Mouse (Mus musculus): ENCODE data around the gene Vipr2. TPM values are rescaled to one million over a fixed set of nuclear protein-coding genes. Genes with fewer than 3 reads are reported as not detected.
A peak's percentile ranks its signal among the peaks of the same experiment; 100 is the strongest.

Vipr2 gene
- polyA plus RNA-seq, 1 experiment from 2014 or later: 0.10 TPM

DNA sequence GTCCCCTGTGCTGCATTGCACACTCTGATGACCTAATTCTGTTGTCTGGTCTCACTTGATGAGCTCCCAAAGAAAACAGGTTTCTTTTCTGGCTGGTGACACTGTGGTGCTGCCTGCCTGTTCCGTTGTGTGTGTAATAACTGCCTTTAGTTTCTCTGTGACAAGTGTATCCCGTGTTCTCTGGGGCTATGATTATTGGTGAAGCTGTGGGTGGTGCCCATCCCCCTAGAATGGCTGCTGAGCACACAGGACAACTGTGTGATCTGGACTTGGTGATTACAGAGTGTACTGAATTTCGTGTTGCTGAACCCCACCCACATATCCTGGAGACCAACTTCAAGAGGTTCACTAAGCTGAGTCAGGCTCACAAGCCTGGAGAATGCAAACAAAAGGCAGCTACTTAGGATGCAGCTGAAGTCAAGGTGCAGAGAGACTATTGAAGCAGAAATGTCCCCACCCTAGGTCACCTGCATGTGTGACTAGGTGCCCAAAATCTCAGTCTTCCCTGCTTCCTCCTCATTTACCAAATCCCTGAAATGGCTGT lies 18.9 kb downstream of the Vipr2 start:
- in situ Hi-C loops (cut with MboI; ENCODE audit: low pct_unique_long_range_greater_than_20kb): no loop called here
- DNase-seq (ENCODE audit: low read depth, low spot score) (no peak), ATAC-seq (no peak)
- H3K27me3 ChIP-seq: no peaks in the 10 kb centered on the region
- ChIA-PET POLR2A (no interaction called here), CTCF (interaction anchor here (1.1 to 1.5 kb wide), 3 partner anchors 13 to 101 kb away, joined by 3 read pairs; no protein-coding TSS in a partner anchor)
- TF ChIP-seq CTCF (IDR thresholded peaks at IDR 0.05): no peak

DNA sequence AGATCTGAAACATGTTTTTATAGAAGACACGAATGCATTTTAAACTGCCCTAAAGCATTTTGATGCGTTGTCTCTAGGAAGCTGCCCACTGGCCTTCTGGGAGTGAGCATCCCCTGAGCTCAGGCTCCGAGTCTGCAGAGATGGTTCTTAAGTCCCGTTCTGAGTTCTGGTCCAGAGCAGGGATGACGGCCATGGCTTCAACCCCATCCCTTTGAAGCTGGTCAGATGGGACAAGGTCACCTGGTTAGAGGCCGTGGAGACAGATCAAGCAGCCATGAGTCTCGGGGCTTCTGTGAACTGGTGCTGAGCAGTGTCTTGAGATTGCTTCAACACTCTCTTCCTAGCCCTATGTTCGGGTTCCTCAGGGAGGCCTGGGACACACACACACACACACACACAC lies 19.6 kb downstream of the Vipr2 start:
- in situ Hi-C loops (cut with MboI; ENCODE audit: low pct_unique_long_range_greater_than_20kb): no loop called here
- no peak for TF ChIP-seq CTCF (IDR thresholded peaks at IDR 0.05)
- ChIA-PET CTCF (interaction anchor here (1.4 to 1.5 kb wide), 2 partner anchors 15 to 100 kb away, joined by 3 read pairs; no protein-coding TSS in a partner anchor), POLR2A (interaction anchor here (0.6 kb wide), 1 partner anchor 199 kb away, joined by 3 read pairs; no protein-coding TSS in a partner anchor)
- no peaks in the 10 kb centered on the region for H3K27me3 ChIP-seq
- DNase-seq (ENCODE audit: low read depth, low spot score) (no peak), ATAC-seq (no peak)

DNA sequence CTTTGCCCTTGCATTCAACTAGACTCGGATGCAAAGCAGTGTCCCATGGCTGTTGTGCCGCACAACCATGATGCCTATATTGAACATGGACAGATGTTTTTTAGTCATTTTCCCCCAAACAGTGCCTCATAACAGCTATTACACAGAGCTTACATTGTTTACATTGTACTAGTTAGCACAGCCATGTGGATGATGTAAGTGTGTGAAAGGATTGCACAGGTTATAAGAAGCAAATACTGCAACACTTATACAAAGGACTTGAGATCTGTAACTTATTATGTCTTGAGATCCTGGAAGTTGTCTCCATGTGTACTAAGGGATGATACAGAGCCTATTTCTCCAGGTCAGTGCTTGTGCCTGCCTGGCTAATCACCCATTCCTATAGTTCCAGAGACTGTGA lies 24.4 kb downstream of the Vipr2 start:
- H3K27me3 ChIP-seq: no peaks in the 10 kb centered on the region
- in situ Hi-C loops (cut with MboI; ENCODE audit: low pct_unique_long_range_greater_than_20kb): no loop called here
- POLR2A ChIA-PET: no interaction called here
- TF ChIP-seq CTCF (IDR thresholded peaks at IDR 0.05): no peak
- CTCF ChIA-PET: no interaction called here
- ATAC-seq (no peak), DNase-seq (ENCODE audit: low read depth, low spot score) (no peak)

DNA sequence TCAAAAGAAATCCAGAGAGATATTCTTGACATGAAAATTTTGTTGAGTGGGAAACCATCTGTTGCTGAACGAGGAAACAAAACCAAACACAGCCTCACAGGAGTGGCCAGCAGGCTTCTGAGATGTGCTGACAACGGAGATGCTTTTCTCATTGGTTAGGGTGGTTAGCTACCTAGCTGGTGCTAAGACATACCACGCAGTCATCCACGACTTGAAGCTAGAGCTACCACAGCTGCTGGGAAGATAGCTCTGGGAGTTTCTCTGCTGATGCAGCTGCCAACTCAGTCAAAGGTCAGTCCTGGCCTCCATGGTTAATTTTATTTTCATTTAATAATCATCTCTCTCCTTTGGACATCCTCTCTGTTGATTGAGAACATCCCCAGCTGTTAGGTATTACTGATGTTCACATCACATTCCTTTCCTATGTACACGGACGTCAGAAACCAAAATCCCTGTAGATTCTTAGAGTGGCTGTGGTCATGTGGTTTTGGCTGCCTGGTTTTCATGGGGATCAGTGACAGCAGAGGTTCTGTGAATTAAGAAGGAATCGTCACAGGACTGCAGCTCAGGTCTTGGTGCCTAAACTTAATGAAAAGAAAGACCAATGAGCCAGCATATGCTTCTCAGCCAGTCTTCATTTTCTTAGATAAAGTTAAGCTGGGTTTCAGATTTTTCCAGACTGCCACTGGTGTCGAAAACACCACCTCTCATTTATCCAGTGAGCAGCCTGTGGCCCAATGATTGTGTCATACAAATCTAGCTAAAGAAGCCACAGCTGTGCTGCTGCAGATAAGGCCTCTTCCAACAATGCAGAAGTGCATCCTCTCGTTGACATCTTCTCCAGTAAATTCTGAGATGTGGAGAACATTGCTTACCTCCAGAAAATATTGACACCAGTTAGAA lies 32.2 kb downstream of the Vipr2 start:
- DNase-seq (ENCODE audit: low read depth, low spot score) (peak; percentile 31), ATAC-seq (peak; percentile 44)
- H3K27me3 ChIP-seq: no peaks in the 10 kb centered on the region
- in situ Hi-C loops (cut with MboI; ENCODE audit: low pct_unique_long_range_greater_than_20kb): no loop called here
- POLR2A ChIA-PET: no interaction called here
- CTCF ChIA-PET: interaction anchor here (0.9 to 1.3 kb wide), 2 partner anchors 9 to 14 kb away, joined by 3 to 4 read pairs; no protein-coding TSS in a partner anchor
- TF ChIP-seq CTCF (IDR thresholded peaks at IDR 0.05): no peak

DNA sequence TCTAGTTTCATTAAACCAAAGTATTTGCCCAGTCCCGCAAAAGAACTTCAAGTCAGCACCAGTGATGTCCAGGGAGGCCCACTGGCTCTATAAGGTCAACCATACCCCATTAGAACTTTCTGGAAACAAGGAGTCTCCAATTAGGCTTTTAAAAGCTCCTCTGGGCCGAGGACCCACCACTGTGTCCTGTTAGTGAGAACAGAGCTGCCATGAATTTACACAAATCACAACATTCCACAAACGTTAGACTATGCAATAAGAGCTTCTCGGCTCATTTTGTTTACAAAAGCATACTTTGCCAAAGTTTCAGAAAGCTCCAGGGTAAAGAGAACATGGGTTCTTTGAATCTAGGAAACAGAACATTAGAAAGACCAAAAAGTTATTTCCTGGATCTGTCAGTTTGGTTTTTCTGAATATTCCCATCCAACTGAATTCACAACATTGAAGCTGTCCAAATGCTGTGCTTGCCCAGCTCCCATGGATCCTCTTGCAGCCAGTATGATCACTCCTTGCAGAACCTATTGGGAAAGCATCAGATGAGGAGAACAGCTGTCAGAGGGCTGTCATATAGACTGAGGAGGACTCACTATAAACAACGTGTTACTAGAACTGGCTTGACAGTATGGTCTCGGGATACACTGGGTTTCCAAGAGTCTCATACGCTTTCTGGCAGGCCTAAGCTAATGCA lies 33.6 kb downstream of the Vipr2 start:
- no peak for TF ChIP-seq CTCF (IDR thresholded peaks at IDR 0.05)
- in situ Hi-C loops (cut with MboI; ENCODE audit: low pct_unique_long_range_greater_than_20kb): no loop called here
- ChIA-PET CTCF (interaction anchor here (0.7 to 1.3 kb wide), 2 partner anchors 12 to 15 kb away, joined by 3 read pairs; no protein-coding TSS in a partner anchor), POLR2A (no interaction called here)
- ATAC-seq (no peak), DNase-seq (ENCODE audit: low read depth, low spot score) (no peak)
- H3K27me3 ChIP-seq: no peaks in the 10 kb centered on the region

DNA sequence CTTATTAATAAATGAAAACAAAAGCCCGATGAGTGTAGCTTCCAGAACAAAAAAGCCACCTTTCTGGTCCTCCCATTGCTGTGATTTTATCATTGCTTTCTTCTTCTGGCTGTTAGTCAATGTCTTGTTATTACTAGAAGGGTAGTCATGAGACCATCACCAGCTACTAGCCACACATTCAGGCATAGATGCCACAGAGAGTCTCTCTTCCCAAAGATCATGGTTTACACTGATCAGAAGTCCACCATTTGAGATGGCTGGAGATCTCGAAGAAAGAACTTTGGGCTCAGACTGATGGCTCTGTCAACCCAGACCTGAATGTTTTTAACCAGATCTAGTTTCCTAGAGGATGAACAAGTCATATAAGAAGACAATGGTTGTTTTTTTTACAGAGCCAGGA lies 38.3 kb downstream of the Vipr2 start:
- no peak for ATAC-seq
- in situ Hi-C loops (cut with MboI; ENCODE audit: low pct_unique_long_range_greater_than_20kb): no loop called here
- TF ChIP-seq CTCF (IDR thresholded peaks at IDR 0.05): no peak
- no peaks in the 10 kb centered on the region for H3K27me3 ChIP-seq
- DNase-seq (ENCODE audit: low read depth, low spot score): no peak
- CTCF ChIA-PET: no interaction called here
- POLR2A ChIA-PET: no interaction called here

DNA sequence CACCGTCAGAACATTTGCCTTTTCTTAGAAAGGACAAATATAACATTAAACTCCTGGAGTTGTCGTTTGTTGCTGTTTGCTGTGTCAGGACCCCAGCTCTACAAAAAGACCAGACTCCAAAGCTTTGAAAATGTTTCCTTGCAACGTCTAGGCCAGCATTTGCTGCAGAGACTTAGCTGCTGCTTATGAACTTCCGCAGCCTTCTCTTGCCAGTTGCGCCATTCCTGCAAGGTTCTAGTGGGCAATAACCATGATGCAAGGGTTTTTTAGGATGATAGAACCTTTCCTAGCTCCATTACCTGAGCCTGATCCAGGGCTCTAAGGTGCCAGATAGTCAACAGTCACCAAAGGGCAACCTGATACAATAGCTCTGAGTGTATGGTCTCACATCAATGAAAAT lies 38.9 kb downstream of the Vipr2 start:
- in situ Hi-C loops (cut with MboI; ENCODE audit: low pct_unique_long_range_greater_than_20kb): no loop called here
- CTCF ChIA-PET: no interaction called here
- no peak for TF ChIP-seq CTCF (IDR thresholded peaks at IDR 0.05)
- no peaks in the 10 kb centered on the region for H3K27me3 ChIP-seq
- DNase-seq (ENCODE audit: low read depth, low spot score) (no peak), ATAC-seq (no peak)
- POLR2A ChIA-PET: no interaction called here

DNA sequence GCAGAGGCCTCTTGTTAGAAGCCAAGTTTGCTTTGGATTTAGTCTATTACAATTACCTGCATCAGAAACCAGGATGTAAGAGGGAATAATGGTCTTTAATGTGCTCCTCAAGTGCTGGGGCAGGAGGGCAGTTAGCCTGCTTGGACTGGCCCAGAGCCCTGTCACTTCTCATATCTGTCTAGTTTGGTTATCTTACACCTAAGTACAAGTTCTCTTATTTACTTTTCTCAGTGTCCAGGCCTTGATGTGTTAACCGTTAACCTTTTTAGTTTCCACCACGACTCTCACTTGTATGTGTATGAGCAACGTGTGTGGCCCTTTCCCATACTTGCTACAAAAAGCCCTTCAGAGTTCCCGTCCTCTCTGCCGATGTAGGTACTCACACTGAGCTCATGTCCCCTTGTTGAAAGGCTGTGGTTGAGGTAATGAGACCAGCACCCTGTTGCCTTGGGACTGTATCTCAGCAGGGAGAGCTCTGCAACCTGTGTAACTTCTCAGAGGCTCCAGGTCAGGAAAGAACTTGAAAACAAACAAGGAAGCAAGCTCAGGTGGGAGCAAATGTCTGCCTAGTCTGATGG lies 39.9 kb downstream of the Vipr2 start:
- in situ Hi-C loops (cut with MboI; ENCODE audit: low pct_unique_long_range_greater_than_20kb): no loop called here
- ATAC-seq (no peak), DNase-seq (ENCODE audit: low read depth, low spot score) (no peak)
- H3K27me3 ChIP-seq: no peaks in the 10 kb centered on the region
- ChIA-PET CTCF (interaction anchor here (1.5 kb wide), 1 partner anchor 9 kb away, joined by 3 read pairs; no protein-coding TSS in a partner anchor), POLR2A (no interaction called here)
- no peak for TF ChIP-seq CTCF (IDR thresholded peaks at IDR 0.05)

DNA sequence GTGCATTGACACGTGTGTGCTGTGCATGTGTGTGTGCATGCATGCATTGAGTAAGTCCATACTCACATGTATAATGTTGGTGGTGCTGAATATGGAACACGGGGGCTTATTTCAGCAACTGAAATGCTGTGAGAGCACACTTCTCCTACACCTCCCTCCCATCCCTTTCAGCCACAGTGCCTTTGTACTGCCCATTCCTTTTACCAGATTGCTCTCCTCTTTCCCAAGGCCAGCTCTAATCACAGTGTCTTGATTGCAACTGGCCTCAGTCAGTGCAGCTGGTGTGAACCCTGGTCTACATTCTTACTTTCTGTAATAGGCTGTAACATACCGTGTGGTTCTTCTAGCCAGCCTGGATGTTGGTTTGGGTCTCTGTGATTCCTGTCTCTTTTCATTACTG lies 41.5 kb downstream of the Vipr2 start:
- no peak for DNase-seq (ENCODE audit: low read depth, low spot score)
- in situ Hi-C loops (cut with MboI; ENCODE audit: low pct_unique_long_range_greater_than_20kb): no loop called here
- H3K27me3 ChIP-seq: peaks cover 3% of the 10 kb centered on the region
- CTCF ChIA-PET: no interaction called here
- no peak for TF ChIP-seq CTCF (IDR thresholded peaks at IDR 0.05)
- ATAC-seq: no peak
- POLR2A ChIA-PET: no interaction called here

DNA sequence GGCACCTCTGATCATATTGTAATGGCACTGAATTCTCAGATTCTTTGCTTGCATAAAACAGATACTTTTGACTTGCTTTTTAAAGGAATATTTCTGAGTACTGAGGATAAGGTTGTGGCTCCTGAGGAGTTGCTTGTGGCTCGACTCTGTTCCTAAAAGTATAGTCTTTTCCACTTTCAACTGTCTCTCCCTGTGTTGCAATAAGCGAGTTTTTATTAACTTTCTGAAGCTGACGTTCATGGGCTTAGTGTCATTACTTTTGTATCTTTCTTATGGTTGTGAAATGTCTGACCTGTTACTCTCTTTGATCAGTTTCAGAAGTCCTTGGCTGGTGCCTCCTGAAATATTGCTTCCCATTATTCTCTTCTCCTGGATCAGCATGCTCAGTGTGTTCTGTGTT lies 46.3 kb downstream of the Vipr2 start:
- DNase-seq (ENCODE audit: low read depth, low spot score) (no peak), ATAC-seq (no peak)
- ChIA-PET CTCF (no interaction called here), POLR2A (no interaction called here)
- peaks cover 14% of the 10 kb centered on the region for H3K27me3 ChIP-seq
- no peak for TF ChIP-seq CTCF (IDR thresholded peaks at IDR 0.05)
- in situ Hi-C loops (cut with MboI; ENCODE audit: low pct_unique_long_range_greater_than_20kb): no loop called here
